Mouse (Mus musculus): Measurements from ENCODE around the gene Ppp1r12b. TPM values are rescaled to one million over a fixed set of nuclear protein-coding genes. Genes with fewer than 3 reads are reported as not detected.

Gene Ppp1r12b
- total and polyA plus RNA-seq, 3 experiments, result 0.64 to 1.8 (median 1.6) TPM

GRCm38 (mm10) chr1:134989372-134989771 is 33.6 kb upstream of the Ppp1r12b start:
- Histone ChIP-seq H3K36me3 (replicated peaks in 1 of 2; ENCODE audit: control insufficient read depth in 1 of 2, insufficient read depth in 1 of 2, low read length in 1 of 2) (no peaks in the 10 kb centered on the region), H3K27me3 (replicated peaks) (peaks cover 10% of the 10 kb centered on the region), H3K4me2 (ENCODE audit: insufficient read depth, low read depth, poor library complexity, severe bottlenecking) (no peak overlapping the region), H3K4me1 (ENCODE audit: control insufficient read depth in 1 of 2, insufficient read depth in 2 of 2) (peaks cover 7 to 19% of the 10 kb centered on the region in 2 experiments), H3K4me3 (replicated peaks in 1 of 3; ENCODE audit: low read depth in 2 of 3, low read length in 2 of 3, poor library complexity in 1 of 3) (no peak overlapping the region), H3K9me3 (replicated peaks; ENCODE audit: low read length) (no peaks in the 10 kb centered on the region), H3K9ac (ENCODE audit: insufficient read depth, low read depth) (no peak overlapping the region), H3K27ac (ENCODE audit: insufficient read depth, low read depth) (no peak overlapping the region), H3K79me2 (replicated peaks; ENCODE audit: control insufficient read depth, extremely low read depth, insufficient read depth, poor library complexity, severe bottlenecking) (no peaks in the 10 kb centered on the region)
- dilution Hi-C loops (cut with MboI; ENCODE audit: extremely low pct_ligation_motif_present, extremely low pct_unique_long_range_greater_than_20kb, low sequenced_read_pairs) (no loop called here), in situ Hi-C loops (cut with MboI; ENCODE audit: low pct_ligation_motif_present, low pct_unique_long_range_greater_than_20kb, low sequenced_read_pairs) (no loop called here)
- TF ChIP-seq TCF12 (IDR thresholded peaks at IDR 0.05; ENCODE audit: low read depth, low read length), result 0 out of 2 replicates have a peak, but pooled peaks have one; percentile 15
- no peak for TF ChIP-seq UBTF (IDR thresholded peaks at IDR 0.05; ENCODE audit: low read depth, low read length)
- TF ChIP-seq USF1 (IDR thresholded peaks at IDR 0.05; ENCODE audit: low read depth, low read length), result no peak
- no peak for TF ChIP-seq PAX5 (IDR thresholded peaks at IDR 0.05; ENCODE audit: low read length)
- peak; percentile 92 for TF ChIP-seq SMC3 (IDR thresholded peaks at IDR 0.05; ENCODE audit: low read depth, low read length)
- 0 out of 2 replicates have a peak, but pooled peaks have one; percentile 19 for TF ChIP-seq JUND (conservative IDR thresholded peaks at IDR 0.05; ENCODE audit: low read depth, low read length)
- TF ChIP-seq E2F4 (IDR thresholded peaks at IDR 0.05; ENCODE audit: insufficient replicate concordance, low read depth, low read length), result 0 out of 2 replicates have a peak, but pooled peaks have one; percentile 63
- no peak for TF ChIP-seq ZMIZ1 (IDR thresholded peaks at IDR 0.05; ENCODE audit: low read depth, low read length)
- peak; percentile 94 for TF ChIP-seq RAD21 (IDR thresholded peaks at IDR 0.05; ENCODE audit: low read depth, low read length)
- no peak for TF ChIP-seq IRF4 (IDR thresholded peaks at IDR 0.05; ENCODE audit: low read depth, low read length)
- TF ChIP-seq SIN3A (IDR thresholded peaks at IDR 0.05; ENCODE audit: low read length), result no peak
- no peak for TF ChIP-seq POLR2AphosphoS2 (IDR thresholded peaks at IDR 0.05; ENCODE audit: low read depth, low read length)
- TF ChIP-seq ETS1 (conservative IDR thresholded peaks at IDR 0.05; ENCODE audit: low read depth, low read length), result no peak
- TF ChIP-seq ZC3H11A (IDR thresholded peaks at IDR 0.05; ENCODE audit: low read depth, low read length), result peak; percentile 80
- TF ChIP-seq MAX (IDR thresholded peaks at IDR 0.05; ENCODE audit: low read length), result no peak
- peak; percentile 88 to 98 for TF ChIP-seq CTCF (conservative IDR thresholded peaks at IDR 0.05 in 1 of 2, IDR thresholded peaks at IDR 0.05 in 1 of 2; ENCODE audit: low read depth in 2 of 2, low read length in 2 of 2)
- TF ChIP-seq HCFC1 (IDR thresholded peaks at IDR 0.05; ENCODE audit: low read depth, low read length), result no peak
- peak; percentile 83 for DNase-seq (ENCODE audit: extremely low read depth)

DNA sequence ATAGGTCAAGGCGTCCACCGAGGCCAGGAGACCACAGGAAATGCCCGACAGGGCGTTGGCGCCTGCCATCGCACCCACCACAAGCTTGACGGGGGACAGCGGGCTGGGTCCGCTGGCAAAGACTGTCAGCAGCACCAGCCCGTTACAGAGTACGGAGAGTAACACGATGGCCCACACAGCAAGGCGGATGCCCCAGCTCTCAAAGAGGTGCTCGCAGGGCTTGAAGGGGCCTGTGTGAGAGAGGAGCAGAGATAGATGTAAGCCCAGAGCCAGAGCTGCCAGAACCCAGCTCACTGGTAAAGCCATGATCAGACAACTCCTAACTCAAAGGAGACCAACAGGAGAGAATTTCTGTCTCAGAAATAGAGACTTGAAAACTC is 32.2 kb upstream of the Ppp1r12b start:
- dilution Hi-C loops (cut with MboI; ENCODE audit: extremely low pct_ligation_motif_present, extremely low pct_unique_long_range_greater_than_20kb, low sequenced_read_pairs), result no loop called here
- H3K9ac ChIP-seq (ENCODE audit: insufficient read depth, low read depth), result no peak overlapping the region

More for the DNA sequence above, 32.2 kb upstream of the Ppp1r12b start:
- H3K4me2 ChIP-seq (ENCODE audit: insufficient read depth, low read depth, poor library complexity, severe bottlenecking), result no peak overlapping the region
- H3K27ac ChIP-seq (ENCODE audit: insufficient read depth, low read depth), result no peak overlapping the region
- DNase-seq (ENCODE audit: extremely low read depth), result no peak
- no peaks in the 10 kb centered on the region for H3K36me3 ChIP-seq (replicated peaks in 1 of 2; ENCODE audit: control insufficient read depth in 1 of 2, insufficient read depth in 1 of 2, low read length in 1 of 2)
- in situ Hi-C loops (cut with MboI; ENCODE audit: low pct_ligation_motif_present, low pct_unique_long_range_greater_than_20kb, low sequenced_read_pairs), result no loop called here
- no peaks in the 10 kb centered on the region for H3K9me3 ChIP-seq (replicated peaks; ENCODE audit: low read length)
- H3K4me1 ChIP-seq (ENCODE audit: control insufficient read depth in 1 of 2, insufficient read depth in 2 of 2), result peaks cover 7 to 23% of the 10 kb centered on the region in 2 experiments
- peaks cover 7% of the 10 kb centered on the region for H3K27me3 ChIP-seq (replicated peaks)
- no peak for TF ChIP-seq RCOR1 (conservative IDR thresholded peaks at IDR 0.05; ENCODE audit: low read depth, low read length)
- TF ChIP-seq JUN (IDR thresholded peaks at IDR 0.05; ENCODE audit: insufficient read depth, low read depth, low read length), result no peak
- no peak for TF ChIP-seq BHLHE40 (IDR thresholded peaks at IDR 0.05; ENCODE audit: low read depth, low read length)
- no peak for TF ChIP-seq POLR2A (IDR thresholded peaks at IDR 0.05; ENCODE audit: low read depth, low read length)
- TF ChIP-seq TCF12 (IDR thresholded peaks at IDR 0.05; ENCODE audit: low read depth, low read length), result no peak
- TF ChIP-seq ETS1 (conservative IDR thresholded peaks at IDR 0.05; ENCODE audit: low read depth, low read length), result no peak
- no peak for TF ChIP-seq JUND (conservative IDR thresholded peaks at IDR 0.05; ENCODE audit: low read depth, low read length)
- TF ChIP-seq MAFK (IDR thresholded peaks at IDR 0.05; ENCODE audit: insufficient replicate concordance, low read length), result no peak
- no peak for TF ChIP-seq EP300 (IDR thresholded peaks at IDR 0.05; ENCODE audit: low read length)
- TF ChIP-seq TBP (conservative IDR thresholded peaks at IDR 0.05; ENCODE audit: low read depth, low read length), result no peak
- TF ChIP-seq MYC (IDR thresholded peaks at IDR 0.05; ENCODE audit: low read depth, low read length), result no peak
- no peak for TF ChIP-seq ELF1 (IDR thresholded peaks at IDR 0.05; ENCODE audit: low read depth, low read length)
- no peak for TF ChIP-seq CTCF (conservative IDR thresholded peaks at IDR 0.05 in 1 of 2, IDR thresholded peaks at IDR 0.05 in 1 of 2; ENCODE audit: low read depth in 2 of 2, low read length in 2 of 2)
- no peak for TF ChIP-seq RAD21 (IDR thresholded peaks at IDR 0.05; ENCODE audit: low read depth, low read length)
- no peak for TF ChIP-seq CHD2 (IDR thresholded peaks at IDR 0.05; ENCODE audit: low read length)
- no peak for TF ChIP-seq SIN3A (IDR thresholded peaks at IDR 0.05; ENCODE audit: low read length)
- no peak for TF ChIP-seq USF1 (IDR thresholded peaks at IDR 0.05; ENCODE audit: low read depth, low read length)
- no peak for TF ChIP-seq ZKSCAN1 (IDR thresholded peaks at IDR 0.05; ENCODE audit: borderline replicate concordance, low read depth, low read length)
- no peak for TF ChIP-seq GABPA (IDR thresholded peaks at IDR 0.05; ENCODE audit: insufficient replicate concordance, low read depth, low read length)
- no peak for TF ChIP-seq HCFC1 (IDR thresholded peaks at IDR 0.05; ENCODE audit: low read depth, low read length)
- no peak overlapping the region for H3K4me3 ChIP-seq (replicated peaks in 1 of 3; ENCODE audit: low read depth in 2 of 3, low read length in 2 of 3, poor library complexity in 1 of 3)
- H3K79me2 ChIP-seq (replicated peaks; ENCODE audit: control insufficient read depth, extremely low read depth, insufficient read depth, poor library complexity, severe bottlenecking), result no peaks in the 10 kb centered on the region

Data from CH12.LX (cell line).